Mouse (Mus musculus): ENCODE measurements around the gene Ndufb8.

The Ndufb8 gene

GRCm38 (mm10) chr19:44554861-44555590 lies at the start of gene Ndufb8:
Gene Ndufb8, minus strand, starts transcription at chr19:44555440.
- DNase-seq (ENCODE audit: low spot score): peak; percentile 85

DNA sequence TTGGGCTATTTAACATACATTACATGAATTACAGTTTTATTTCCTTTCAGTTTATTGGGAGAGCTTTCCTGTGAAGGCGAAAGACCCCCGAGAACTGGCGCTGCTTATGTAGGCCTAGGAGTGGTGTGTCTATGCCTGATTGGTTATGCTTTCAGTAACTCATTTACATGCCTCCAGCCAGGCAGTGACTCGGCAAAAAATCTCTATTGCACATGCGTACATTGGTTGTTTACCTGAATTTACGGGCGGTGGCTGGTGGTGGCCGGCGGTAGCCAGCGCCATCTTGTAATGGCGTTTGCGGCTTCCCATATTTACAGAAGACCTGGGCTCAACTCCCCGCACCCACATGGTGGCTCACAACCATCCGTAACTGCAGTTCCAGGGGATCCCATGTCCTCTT lies 38.9 kb upstream of the Ndufb8 start:
- DNase-seq (ENCODE audit: low spot score): no peak

GRCm38 (mm10) chr19:44591638-44592037 lies 36.4 kb upstream of the Ndufb8 start:
- no peak for DNase-seq (ENCODE audit: low spot score)

DNA sequence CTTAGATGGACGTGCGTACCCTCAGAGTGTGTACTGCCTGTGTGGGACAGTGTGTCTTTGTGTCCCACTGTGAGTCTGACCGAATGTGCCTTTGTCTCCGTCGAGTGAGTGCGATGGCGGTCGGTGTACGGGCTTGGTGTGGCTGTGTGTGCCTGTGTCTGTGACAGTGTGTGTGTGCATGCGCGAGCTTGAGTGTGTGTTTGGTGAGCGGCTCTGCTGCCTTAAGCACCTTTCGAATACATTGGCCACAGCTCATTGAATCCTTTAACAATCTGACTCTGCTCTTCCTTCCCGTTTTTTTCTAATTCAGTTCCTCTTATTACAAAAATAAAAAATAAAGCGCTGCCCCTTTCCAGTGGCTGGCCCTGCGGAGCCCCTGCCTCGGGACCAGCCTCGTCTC lies 35.8 kb upstream of the Ndufb8 start:
- no peak for DNase-seq (ENCODE audit: low spot score)

GRCm38 (mm10) chr19:44589591-44590223 lies 34.5 kb upstream of the Ndufb8 start:
- DNase-seq (ENCODE audit: low spot score): no peak

DNA sequence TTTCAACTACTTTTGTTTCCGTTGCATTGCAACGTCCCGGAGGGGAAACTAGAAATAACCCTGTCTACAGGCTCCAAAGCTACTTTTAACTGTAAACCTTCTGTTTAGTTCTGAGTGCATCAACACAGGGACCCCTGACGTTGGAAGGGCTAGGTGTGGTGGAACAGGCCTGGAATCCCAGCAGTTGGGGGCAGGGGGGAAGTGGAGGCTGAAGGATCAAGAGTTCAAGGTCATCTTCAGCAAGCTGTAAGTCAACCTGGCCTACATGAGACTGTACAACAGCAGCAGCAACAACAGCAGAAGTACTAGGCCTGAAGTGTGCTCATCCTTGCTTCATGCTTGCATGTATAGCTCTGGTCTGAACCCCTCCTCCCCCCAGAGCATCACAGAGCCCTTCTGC lies 32.8 kb upstream of the Ndufb8 start:
- no peak for DNase-seq (ENCODE audit: low spot score)

DNA sequence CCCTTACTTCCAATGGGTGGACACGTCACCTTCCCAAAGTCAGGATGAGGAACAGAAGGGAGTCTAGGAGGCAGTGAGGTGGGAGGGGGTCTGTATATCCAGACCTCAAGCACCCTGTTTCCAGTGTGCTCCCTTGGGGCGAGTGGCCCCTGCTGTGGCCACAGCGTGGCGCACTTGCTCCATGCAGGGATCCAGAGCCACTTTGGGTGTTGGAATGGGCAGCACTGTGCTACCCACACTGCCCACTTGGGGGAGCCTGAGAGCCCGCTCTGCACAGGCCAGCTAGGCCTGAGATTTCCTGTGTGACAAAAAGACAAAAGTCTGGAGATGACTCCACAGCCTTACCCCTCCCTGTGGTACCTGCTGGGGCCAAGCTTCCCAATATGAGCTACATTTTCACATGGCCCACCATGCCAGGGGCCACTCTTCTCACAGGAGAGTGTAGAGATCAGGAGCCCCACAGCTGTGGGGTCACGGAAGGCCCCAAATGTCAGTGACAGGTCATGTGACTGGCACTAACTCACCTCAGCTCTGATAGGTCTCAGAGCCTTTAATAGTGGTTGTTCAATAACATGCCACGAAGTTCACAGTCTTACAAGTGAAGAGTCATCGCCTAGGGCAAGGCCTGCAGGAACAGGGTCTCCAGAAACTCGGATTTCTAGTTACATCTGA lies 27.5 kb upstream of the Ndufb8 start:
- peak; percentile 85 for DNase-seq (ENCODE audit: low spot score)

DNA sequence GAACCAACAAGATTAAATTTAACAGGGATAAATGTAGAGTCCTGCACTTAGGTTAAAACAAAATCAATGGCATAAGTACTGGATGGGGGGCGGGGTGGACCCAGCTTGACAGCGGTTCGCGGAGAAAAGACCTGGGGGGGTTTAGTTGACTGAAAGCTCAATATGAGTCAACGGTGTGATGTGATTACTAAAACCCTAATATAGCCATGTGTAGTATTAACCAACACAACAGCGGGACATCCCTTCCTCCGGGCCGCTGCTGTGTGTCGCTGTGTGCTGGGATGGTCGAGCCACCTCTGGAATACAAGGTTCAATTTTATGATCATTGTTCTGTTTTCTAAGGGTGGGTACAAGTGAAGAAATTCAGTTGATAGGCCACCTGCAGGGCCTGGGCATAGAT lies 26.9 kb upstream of the Ndufb8 start:
- no peak for DNase-seq (ENCODE audit: low spot score)

DNA sequence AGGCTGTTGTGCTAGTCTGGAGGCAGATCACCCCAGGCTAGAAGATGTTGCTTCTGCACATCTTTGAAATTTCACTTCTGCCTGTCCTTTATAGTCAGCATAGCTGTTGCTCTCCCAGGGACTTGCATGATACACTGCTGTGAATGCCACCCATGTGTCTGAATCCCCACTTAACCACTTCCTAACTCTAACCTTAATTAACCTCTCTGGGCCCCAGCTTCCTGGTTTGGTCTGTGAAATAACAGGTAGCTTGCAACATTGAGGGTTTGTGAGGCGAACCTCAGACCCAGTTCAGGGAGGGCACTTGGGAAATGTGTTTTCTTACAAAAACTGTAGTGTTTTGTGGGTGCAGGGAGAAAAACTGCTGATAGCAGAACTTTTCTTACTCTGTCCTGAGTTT lies 22.8 kb upstream of the Ndufb8 start:
- no peak for DNase-seq (ENCODE audit: low spot score)

DNA sequence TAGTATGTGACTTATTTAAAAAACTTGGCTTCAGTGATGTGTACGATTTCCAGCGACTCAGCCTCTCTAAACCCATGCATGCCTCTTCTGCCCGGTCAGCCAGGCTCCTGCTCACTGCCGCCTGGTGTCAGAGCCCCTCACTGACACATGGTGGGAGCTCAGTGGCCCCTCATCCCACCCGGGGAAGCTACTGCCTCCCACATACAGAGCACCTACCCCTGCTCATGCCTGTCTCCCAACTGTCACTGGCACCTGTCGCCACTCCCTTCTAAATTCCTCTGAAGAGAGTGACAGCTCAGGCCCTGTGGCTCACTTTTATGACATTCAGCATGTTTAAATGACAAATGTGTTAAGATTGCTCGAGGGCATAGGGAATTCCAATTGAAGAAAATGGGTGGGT lies 21.0 kb upstream of the Ndufb8 start:
- DNase-seq (ENCODE audit: low spot score): no peak

DNA sequence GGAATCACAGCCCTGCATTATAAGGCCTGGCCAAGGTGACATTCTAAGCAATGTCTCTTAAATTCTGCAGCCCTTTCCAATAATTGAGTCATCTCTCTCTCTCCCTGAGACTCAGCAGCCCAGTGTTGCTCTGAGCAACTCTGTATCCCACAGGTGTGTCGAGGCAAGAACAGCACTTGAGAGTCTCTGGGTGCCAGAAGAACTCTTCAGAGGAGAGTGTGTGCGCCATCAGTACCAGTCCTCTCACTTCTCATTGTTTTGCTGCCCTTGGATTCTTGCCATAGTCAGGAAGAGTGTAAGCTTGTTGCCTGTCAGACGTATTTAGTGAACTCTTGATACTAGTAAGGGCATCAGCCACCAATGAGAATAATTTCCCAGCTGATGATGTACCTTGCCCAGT lies 12.5 kb upstream of the Ndufb8 start:
- DNase-seq (ENCODE audit: low spot score): no peak

- DNase-seq (ENCODE audit: low spot score): no peak
Measured at GRCm38 (mm10) chr19:44564006-44564405, 8.8 kb upstream of the Ndufb8 start.

GRCm38 (mm10) chr19:44562652-44563206 lies 7.5 kb upstream of the Ndufb8 start, which contains the start of gene Hif1an:
Gene Hif1an, plus strand, starts transcription at chr19:44562850.
- DNase-seq (ENCODE audit: low spot score): peak; percentile 95

GRCm38 (mm10) chr19:44554490-44554860 lies 765 bp downstream of the Ndufb8 start:
- no peak for DNase-seq (ENCODE audit: low spot score)

GRCm38 (mm10) chr19:44553286-44553685 lies 2.0 kb downstream of the Ndufb8 start:
- DNase-seq (ENCODE audit: low spot score): no peak

GRCm38 (mm10) chr19:44552731-44553130 lies 2.5 kb downstream of the Ndufb8 start, which contains the start of gene Gm20538:
Gene Gm20538, minus strand, starts transcription at chr19:44552831.
- DNase-seq (ENCODE audit: low spot score): no peak

DNA sequence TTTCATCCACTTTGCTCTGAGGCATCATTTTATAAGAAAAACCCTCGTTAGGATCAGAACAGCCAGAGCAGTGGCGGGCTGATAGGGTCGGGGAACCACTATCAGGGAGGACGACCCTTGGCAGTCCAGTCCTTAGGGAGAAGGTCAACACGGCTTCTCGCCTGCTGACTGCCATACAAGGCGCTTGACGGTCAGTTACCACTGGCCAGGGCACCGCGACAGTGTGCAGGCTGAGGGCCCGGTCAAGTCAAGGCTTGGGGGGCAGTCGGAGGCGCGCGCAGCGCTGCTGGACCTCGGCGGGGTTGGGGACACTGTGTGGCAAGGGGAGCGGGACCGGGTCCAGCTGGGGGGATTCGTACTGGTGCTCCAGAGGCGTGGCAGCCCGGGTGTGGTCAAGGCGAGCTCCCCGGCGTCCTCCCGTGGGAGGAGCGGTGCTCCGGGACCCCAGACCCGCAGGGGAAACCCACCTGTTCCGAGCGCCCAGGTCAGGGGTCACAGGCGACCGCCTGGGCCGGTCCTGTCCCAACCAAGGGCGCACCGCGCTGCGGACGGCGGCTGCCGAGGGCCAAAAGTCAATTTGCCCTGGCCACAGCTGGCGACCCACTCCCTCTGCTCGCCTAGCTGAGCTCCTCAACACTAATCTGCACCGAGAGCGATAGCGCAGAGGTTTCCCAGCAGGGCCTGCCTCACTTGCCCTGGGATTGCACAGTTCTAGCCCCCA lies 9.8 kb downstream of the Ndufb8 start, which contains the start of gene Sec31b:
Gene Sec31b, minus strand, starts transcription at position 544 of the 721 bp plus-strand sequence.
- no peak for DNase-seq (ENCODE audit: low spot score)

- DNase-seq (ENCODE audit: low spot score): peak; percentile 43
Measured at GRCm38 (mm10) chr19:44544775-44545174, 10.5 kb downstream of the Ndufb8 start.

GRCm38 (mm10) chr19:44544372-44544771 lies 10.9 kb downstream of the Ndufb8 start:
- no peak for DNase-seq (ENCODE audit: low spot score)

GRCm38 (mm10) chr19:44542694-44543178 lies 12.5 kb downstream of the Ndufb8 start:
- DNase-seq (ENCODE audit: low spot score): no peak

DNA sequence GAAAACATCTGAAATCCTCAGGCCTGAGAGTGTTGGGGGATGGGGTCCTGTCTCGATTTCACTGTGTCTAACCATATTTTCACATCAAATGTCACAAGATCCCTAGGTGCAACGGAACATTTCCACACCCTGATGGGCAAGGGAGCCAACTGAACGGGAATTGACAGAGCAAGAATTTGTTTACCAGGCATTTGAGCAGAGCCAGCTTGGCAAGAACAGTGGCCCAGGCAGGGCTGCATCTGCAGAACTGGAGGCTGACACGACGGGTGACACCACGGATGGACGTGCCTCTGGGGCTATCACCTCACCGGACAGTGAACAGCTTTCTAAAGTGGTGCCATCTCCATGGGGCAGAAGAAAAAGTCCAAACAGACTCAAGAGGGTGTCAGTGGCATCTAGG lies 17.8 kb downstream of the Ndufb8 start:
- DNase-seq (ENCODE audit: low spot score): no peak

DNA sequence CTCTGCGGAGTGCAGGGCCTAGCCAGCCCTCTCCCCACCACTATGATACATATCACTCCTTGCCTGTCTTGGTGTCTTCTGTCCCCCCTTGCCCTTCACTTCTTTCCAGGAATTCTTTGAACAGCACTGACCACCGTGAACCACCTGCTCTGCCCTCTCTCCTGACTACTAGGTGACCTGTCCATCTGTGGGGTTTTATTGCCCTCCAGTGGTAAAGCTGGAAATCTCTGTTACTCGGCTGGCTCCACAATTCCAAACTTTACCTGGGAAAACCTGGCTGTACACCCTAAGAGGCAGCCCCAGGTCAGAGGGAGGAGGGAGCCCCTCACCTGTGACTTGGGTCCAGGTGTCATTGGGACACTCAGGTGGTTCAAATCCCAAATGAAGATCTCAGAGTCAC lies 19.9 kb downstream of the Ndufb8 start:
- no peak for DNase-seq (ENCODE audit: low spot score)
